Mouse (Mus musculus) intestine, embryonic 14.5 days (tissue): Measurements from ENCODE around the gene Gm8122. TPM values are rescaled to one million over a fixed set of nuclear protein-coding genes. Genes with fewer than 3 reads are reported as not detected.
"Not testable (repeated sequence)": the region's sequence is repeated elsewhere in the genome, so short reads cannot be mapped to it uniquely, and the experiment has no call there.

ENCODE experiments used
- ATAC-seq: fragments of 200-750 bp; cut with Nextera tagmentation; replicated peaks from 2 replicates; pipeline ENCODE4 v1.8.0; 2017; ENCODE audit warnings: low read depth, moderate number of reproducible peaks, moderate TSS enrichment, moderate library complexity; ENCODE audit not compliant: low FRiP score, low TSS enrichment
- DNase-seq: peaks from one replicate; pipeline ENCODE4 v3.0.0-alpha.2; 2018; ENCODE audit warnings: low spot score
- H3K27ac ChIP-seq: fragments of 300-500 bp; sonication (generic); 2 replicates; pipeline ENCODE4 v1.5.1; 2014; ENCODE audit warnings: low read depth, mild to moderate bottlenecking, control low read depth
- H3K27me3 ChIP-seq: fragments of 300-500 bp; sonication (generic); replicated peaks from 2 replicates; pipeline ENCODE4 v1.6.1; 2014; ENCODE audit warnings: low read length, control low read depth; ENCODE audit not compliant: control insufficient read depth, insufficient read depth
- H3K36me3 ChIP-seq: fragments of 300-500 bp; sonication (generic); 2 replicates; pipeline ENCODE4 v1.6.1; 2014; ENCODE audit warnings: low read length, control low read depth; ENCODE audit not compliant: control insufficient read depth, insufficient read depth
- H3K4me1 ChIP-seq: fragments of 300-500 bp; sonication (generic); replicated peaks from 2 replicates; pipeline ENCODE4 v1.6.1; 2014; ENCODE audit warnings: low read length, control low read depth, mixed read lengths; ENCODE audit not compliant: control insufficient read depth, insufficient read depth
- H3K4me2 ChIP-seq: fragments of 300-500 bp; sonication (generic); 2 replicates; pipeline ENCODE4 v1.6.1; 2014; ENCODE audit warnings: low read length
- H3K4me3 ChIP-seq: fragments of 300-500 bp; sonication (generic); 2 replicates; pipeline ENCODE4 v1.5.1; 2014; ENCODE audit warnings: low read depth, low read length, control low read depth, mixed read lengths
- H3K9ac ChIP-seq: fragments of 300-500 bp; sonication (generic); 2 replicates; pipeline ENCODE4 v1.6.1; 2014; ENCODE audit warnings: mild to moderate bottlenecking, low read length
- H3K9me3 ChIP-seq: fragments of 300-500 bp; sonication (generic); 2 replicates; pipeline ENCODE4 v1.6.1; 2016; ENCODE audit warnings: low read length, control low read depth; ENCODE audit not compliant: control insufficient read depth
- WGBS: fragments of 180-500 bp; shearing (Covaris S2); extraction: QIAGEN DNeasy Blood & Tissue Kit; methylation state at CpG from one replicate; pipeline ENCODE4 v1.1.7; 2014; 5-methylcytosine and 5-hydroxymethylcytosine counted together
- polyA plus RNA-seq: library from polyadenylated mRNA; unstranded; fragments of >200 nt; fragmentation: Nextera tagmentation; extraction: Ambion mirVana; gene quantifications from 2 replicates; pipeline ENCODE4 v1.2.1, GENCODE M21; 2014

Gene Gm8122
- polyA plus RNA-seq = not detected in 2 replicates

- H3K9ac ChIP-seq, H3K9me3 ChIP-seq, DNase-seq, ATAC-seq, H3K4me1 ChIP-seq, H3K4me3 ChIP-seq, H3K27ac ChIP-seq, H3K4me2 ChIP-seq, H3K27me3 ChIP-seq, H3K36me3 ChIP-seq: not testable (repeated sequence)
- WGBS = 78% methylated on average over 3 of the region's 4 CpGs
Measured at GRCm38 (mm10) chr14:43235204-43235603, at the start of gene Gm8122. Gene Gm8122 (minus strand): TSS chr14:43235304.

DNA sequence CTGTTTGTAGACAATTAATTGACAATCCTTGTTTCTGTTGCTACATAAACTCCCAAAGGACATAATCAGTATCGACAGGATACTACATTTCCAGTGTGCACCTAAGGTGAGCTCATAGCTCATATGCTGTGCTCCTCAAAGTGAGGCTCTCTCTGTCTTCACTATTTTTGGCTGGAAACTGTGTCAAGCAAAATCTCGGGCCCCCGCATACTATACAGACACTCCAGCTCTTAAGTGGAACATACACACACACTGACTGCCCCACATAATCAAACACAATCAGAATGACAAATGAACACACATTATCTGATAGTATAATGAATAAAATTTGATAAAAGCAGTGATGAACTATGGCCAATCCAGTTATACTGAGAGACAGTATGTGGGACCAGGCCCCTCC is 43.6 kb upstream of the Gm8122 start:
- not testable (repeated sequence) for H3K4me3 ChIP-seq, H3K9ac ChIP-seq, H3K36me3 ChIP-seq, H3K27ac ChIP-seq, H3K4me2 ChIP-seq, H3K27me3 ChIP-seq, DNase-seq, H3K4me1 ChIP-seq, H3K9me3 ChIP-seq, ATAC-seq
- WGBS = 87% methylated on average over 3 of the region's 3 CpGs

GRCm38 (mm10) chr14:43278146-43278545 is 43.0 kb upstream of the Gm8122 start:
- not testable (repeated sequence) for H3K4me3 ChIP-seq, H3K9ac ChIP-seq, H3K36me3 ChIP-seq, H3K9me3 ChIP-seq, H3K27ac ChIP-seq, H3K27me3 ChIP-seq, ATAC-seq, H3K4me1 ChIP-seq, DNase-seq, H3K4me2 ChIP-seq
- WGBS = 54% methylated on average over 4 of the region's 4 CpGs

- not testable (repeated sequence) for H3K9me3 ChIP-seq, H3K36me3 ChIP-seq, H3K4me2 ChIP-seq, H3K27me3 ChIP-seq, H3K9ac ChIP-seq, DNase-seq, H3K4me3 ChIP-seq, H3K27ac ChIP-seq, H3K4me1 ChIP-seq, ATAC-seq
- 68% methylated on average over 2 of the region's 2 CpGs for WGBS
Measured at GRCm38 (mm10) chr14:43277468-43277867, 42.4 kb upstream of the Gm8122 start.

- H3K27ac ChIP-seq, H3K27me3 ChIP-seq, H3K4me1 ChIP-seq, H3K9ac ChIP-seq, H3K4me2 ChIP-seq, H3K36me3 ChIP-seq, DNase-seq, ATAC-seq, H3K9me3 ChIP-seq, H3K4me3 ChIP-seq: not testable (repeated sequence)
- 88% methylated on average over 1 of the region's 1 CpGs for WGBS
Measured at GRCm38 (mm10) chr14:43275752-43276151, 40.6 kb upstream of the Gm8122 start.

GRCm38 (mm10) chr14:43274986-43275511 is 39.9 kb upstream of the Gm8122 start, which contains the start of gene Gm9732:
Gene Gm9732 (plus strand): TSS chr14:43275036.
- H3K4me2 ChIP-seq, H3K4me1 ChIP-seq, DNase-seq, H3K9me3 ChIP-seq, H3K27me3 ChIP-seq, H3K27ac ChIP-seq, H3K4me3 ChIP-seq, H3K36me3 ChIP-seq, ATAC-seq, H3K9ac ChIP-seq: not testable (repeated sequence)
- WGBS = 88% methylated on average over 8 of the region's 8 CpGs

DNA sequence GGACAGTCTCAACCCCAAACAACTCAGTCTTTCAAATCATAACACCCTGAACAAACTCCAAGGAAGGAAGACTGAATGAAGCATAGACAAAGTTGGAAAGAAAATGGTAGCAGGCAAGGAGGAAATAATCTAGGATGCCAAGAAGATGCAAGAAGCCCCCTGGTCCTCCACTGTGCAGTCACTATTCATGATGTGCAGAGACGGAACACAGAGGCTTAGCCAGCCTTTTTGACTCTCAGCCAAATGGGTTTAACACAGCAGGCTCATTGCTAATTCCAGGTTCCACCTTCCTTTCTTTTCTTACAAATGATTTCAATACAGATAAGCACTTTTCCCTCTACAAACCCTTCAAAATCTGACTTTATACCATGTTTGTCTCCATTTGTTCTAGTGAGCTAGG is 38.1 kb upstream of the Gm8122 start:
- not testable (repeated sequence) for H3K9me3 ChIP-seq
- WGBS = 65% methylated on average over 1 of the region's 1 CpGs

GRCm38 (mm10) chr14:43269211-43269610 is 34.1 kb upstream of the Gm8122 start:
- not testable (repeated sequence) for H3K27ac ChIP-seq, H3K36me3 ChIP-seq, H3K4me2 ChIP-seq, ATAC-seq, H3K4me1 ChIP-seq, H3K4me3 ChIP-seq, H3K27me3 ChIP-seq, DNase-seq, H3K9ac ChIP-seq, H3K9me3 ChIP-seq
- WGBS = 83% methylated on average over 3 of the region's 3 CpGs

More for the DNA sequence above, 38.1 kb upstream of the Gm8122 start:
- H3K9ac ChIP-seq, H3K4me3 ChIP-seq, H3K4me2 ChIP-seq, H3K36me3 ChIP-seq, H3K27me3 ChIP-seq, ATAC-seq, DNase-seq, H3K4me1 ChIP-seq, H3K27ac ChIP-seq: not testable (repeated sequence)

DNA sequence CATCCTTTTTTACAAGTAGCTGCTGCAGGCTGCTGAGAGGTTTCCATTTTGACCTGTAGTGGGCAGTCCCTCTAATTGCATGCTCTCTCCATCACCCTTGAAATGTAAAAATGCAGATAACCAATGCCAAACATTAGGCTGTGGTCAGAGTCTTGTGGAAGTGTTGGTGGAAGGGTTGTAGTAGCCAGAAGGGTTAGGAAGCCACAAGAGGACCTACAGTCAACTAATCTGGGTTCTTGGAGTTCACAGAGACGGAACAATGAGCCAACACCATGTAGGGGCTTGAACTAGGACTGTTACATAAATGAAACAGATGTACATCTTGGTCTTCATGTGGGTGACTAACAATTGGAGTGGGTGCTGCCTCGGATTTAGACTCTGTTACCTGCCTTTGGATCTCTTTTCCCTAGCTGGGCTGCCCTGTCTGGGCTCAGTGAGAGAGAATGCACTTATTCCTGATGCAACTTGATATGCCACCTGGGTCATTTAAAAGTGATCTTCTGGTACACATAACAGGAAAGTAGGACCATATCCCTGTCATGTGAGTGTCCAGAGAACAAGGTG is 33.5 kb upstream of the Gm8122 start:
- H3K9me3 ChIP-seq, H3K4me3 ChIP-seq, DNase-seq, H3K4me1 ChIP-seq, H3K4me2 ChIP-seq, H3K27me3 ChIP-seq, H3K9ac ChIP-seq, H3K36me3 ChIP-seq, H3K27ac ChIP-seq, ATAC-seq: not testable (repeated sequence)
- 49% methylated on average over 2 of the region's 2 CpGs for WGBS
